Mouse (Mus musculus) thymus, adult 2 months (tissue): ENCODE measurements at regions not wholly inside any gene's neighbourhood (a gene's known extent, or its start where the extent isn't known, plus 50 kb on each side); places are given as distances from the start of the nearest gene placed in this dataset.

Source experiments
- DNase-seq: peaks from one replicate; pipeline ENCODE4 v3.0.0; 2021
- H3K27ac ChIP-seq: fragments of 200-500 bp; 2 replicates; pipeline ENCODE4 v1.5.1; 2012; ENCODE audit warnings: low read length, control low read depth; ENCODE audit not compliant: control insufficient read depth, insufficient read depth
- H3K27me3 ChIP-seq: fragments of 200-500 bp; 2 replicates; pipeline ENCODE4 v1.6.1; 2012; ENCODE audit warnings: mild to moderate bottlenecking, low read length, moderate library complexity, mixed read lengths; ENCODE audit not compliant: control insufficient read depth, insufficient read depth
- H3K36me3 ChIP-seq: fragments of 200-500 bp; 2 replicates; pipeline ENCODE4 v1.6.1; 2012; ENCODE audit warnings: mild to moderate bottlenecking, low read length, moderate library complexity; ENCODE audit not compliant: control insufficient read depth, insufficient read depth
- H3K4me1 ChIP-seq: fragments of 200-500 bp; replicated peaks from 2 replicates; pipeline ENCODE4 v1.6.1; 2012; ENCODE audit warnings: low read length; ENCODE audit not compliant: control insufficient read depth, insufficient read depth
- H3K4me3 ChIP-seq: fragments of 200-500 bp; 2 replicates; pipeline ENCODE4 v1.5.1; 2012; ENCODE audit warnings: mild to moderate bottlenecking, low read length, control low read depth, moderate library complexity; ENCODE audit not compliant: control insufficient read depth, insufficient read depth
- CTCF ChIP-seq: fragments of 200-500 bp; IDR thresholded peaks from 2 replicates; pipeline ENCODE4 v1.5.1; 2012; ENCODE audit warnings: mild to moderate bottlenecking, control low read depth, low read length, moderate library complexity, borderline replicate concordance; ENCODE audit not compliant: control insufficient read depth, poor library complexity, insufficient read depth; ENCODE audit errors: extremely low read depth
- POLR2A ChIP-seq: fragments of 200-500 bp; IDR thresholded peaks from 2 replicates; pipeline ENCODE4 v1.6.1; 2012; ENCODE audit warnings: mild to moderate bottlenecking, low read length, control low read depth, moderate library complexity; ENCODE audit not compliant: control insufficient read depth, poor library complexity, insufficient read depth; ENCODE audit errors: extremely low read depth
- WGBS: fragments of 180-500 bp; shearing (Covaris S2); methylation state at CpG from one replicate; pipeline ENCODE4 v1.1.7; 2018; 5-methylcytosine and 5-hydroxymethylcytosine counted together

- TF ChIP-seq POLR2A (no peak), CTCF (no peak)
- H3K36me3 ChIP-seq = no peaks in the 10 kb centered on the region
- H3K27ac ChIP-seq = no peak overlapping the region
- WGBS = 90% methylated on average over 6 of the region's 6 CpGs
- H3K4me3 ChIP-seq = no peak overlapping the region
- H3K4me1 ChIP-seq = no peaks in the 10 kb centered on the region
- DNase-seq = no peak
- no peaks in the 10 kb centered on the region for H3K27me3 ChIP-seq
Measured at GRCm38 (mm10) chr10:23710999-23711398, 76.1 kb downstream of the Rps12 start.

GRCm38 (mm10) chr10:23708261-23708660, 78.8 kb downstream of the Rps12 start:
- no peak for TF ChIP-seq POLR2A
- no peak for TF ChIP-seq CTCF
- H3K36me3 ChIP-seq = no peaks in the 10 kb centered on the region
- H3K27me3 ChIP-seq = no peaks in the 10 kb centered on the region
- H3K4me1 ChIP-seq = no peaks in the 10 kb centered on the region
- no peak overlapping the region for H3K27ac ChIP-seq
- no peak for DNase-seq
- H3K4me3 ChIP-seq = no peak overlapping the region
- 94% methylated on average over 8 of the region's 8 CpGs for WGBS

- Histone ChIP-seq H3K4me1 (no peaks in the 10 kb centered on the region), H3K27ac (no peak overlapping the region), H3K36me3 (no peaks in the 10 kb centered on the region), H3K4me3 (no peak overlapping the region), H3K27me3 (no peaks in the 10 kb centered on the region)
- DNase-seq = no peak
- 91% methylated on average over 3 of the region's 3 CpGs for WGBS
- no peak for TF ChIP-seq CTCF
- TF ChIP-seq POLR2A = no peak
Measured at GRCm38 (mm10) chr10:23707141-23707540, 79.9 kb downstream of the Rps12 start.

GRCm38 (mm10) chr10:23704048-23704447, 83.0 kb downstream of the Rps12 start:
- no peaks in the 10 kb centered on the region for H3K4me1 ChIP-seq
- no peak overlapping the region for H3K27ac ChIP-seq
- no peaks in the 10 kb centered on the region for H3K27me3 ChIP-seq
- WGBS = 64% methylated on average over 1 of the region's 1 CpGs
- DNase-seq = no peak
- no peaks in the 10 kb centered on the region for H3K36me3 ChIP-seq
- H3K4me3 ChIP-seq = no peak overlapping the region
- TF ChIP-seq CTCF = no peak
- no peak for TF ChIP-seq POLR2A

GRCm38 (mm10) chr10:23691291-23691690, 95.8 kb downstream of the Rps12 start:
- no peak for DNase-seq
- Histone ChIP-seq H3K36me3 (no peaks in the 10 kb centered on the region), H3K4me1 (no peaks in the 10 kb centered on the region), H3K27me3 (no peaks in the 10 kb centered on the region), H3K27ac (no peak overlapping the region), H3K4me3 (no peak overlapping the region)
- 91% methylated on average over 2 of the region's 2 CpGs for WGBS
- no peak for TF ChIP-seq CTCF
- TF ChIP-seq POLR2A = no peak

GRCm38 (mm10) chr10:23686969-23687368, 100.1 kb downstream of the Rps12 start:
- Histone ChIP-seq H3K4me1 (no peaks in the 10 kb centered on the region), H3K27ac (no peak overlapping the region), H3K27me3 (no peaks in the 10 kb centered on the region), H3K4me3 (no peak overlapping the region), H3K36me3 (no peaks in the 10 kb centered on the region)
- no peak for TF ChIP-seq CTCF
- TF ChIP-seq POLR2A = no peak
- DNase-seq = no peak
- WGBS = 54% methylated on average over 10 of the region's 10 CpGs

GRCm38 (mm10) chr10:23683078-23683477, 104.0 kb downstream of the Rps12 start:
- WGBS = 92% methylated on average over 4 of the region's 4 CpGs
- Histone ChIP-seq H3K27me3 (no peaks in the 10 kb centered on the region), H3K36me3 (no peaks in the 10 kb centered on the region), H3K4me1 (no peaks in the 10 kb centered on the region), H3K4me3 (no peak overlapping the region), H3K27ac (no peak overlapping the region)
- no peak for TF ChIP-seq POLR2A
- no peak for TF ChIP-seq CTCF
- DNase-seq = no peak
